Mouse (Mus musculus): ENCODE data around the gene Cyp2c66. TPM values are rescaled to one million over a fixed set of nuclear protein-coding genes. Genes with fewer than 3 reads are reported as not detected.
"Not testable (repeated sequence)": the region's sequence is repeated elsewhere in the genome, so short reads cannot be mapped to it uniquely, and the experiment has no call there.

The Cyp2c66 gene
- not detected for total RNA-seq (2021)
- long read RNA-seq = 0 reads

GRCm38 (mm10) chr19:39113644-39114043 is at the start of gene Cyp2c66:
Cyp2c66 (plus strand) TSS chr19:39113898.
- no peak for DNase-seq (ENCODE audit: low spot score in 2 of 2)

- not testable (repeated sequence) for DNase-seq (ENCODE audit: low spot score in 2 of 2)
These were observed 14.9 kb upstream of the Cyp2c66 start for GRCm38 (mm10) chr19:39098779-39099178.

- not testable (repeated sequence) for DNase-seq (ENCODE audit: low spot score in 2 of 2)
These were observed 43.1 kb downstream of the Cyp2c66 start for GRCm38 (mm10) chr19:39156836-39157235.

Other genes starting within 250 kb of the Cyp2c66 start
- 1 to 10 TPM; 4.7 to 7.9 TPM for gene Hells, start 183.0 kb upstream of the Cyp2c66 start, total RNA-seq (2021)
- under 1 TPM; 0.22 to 0.23 TPM for gene Cyp2c55, start 106.9 kb upstream of the Cyp2c66 start, total RNA-seq (2021)
- gene Cyp2c65, start 52.9 kb upstream of the Cyp2c66 start, total RNA-seq (2021) = under 1 TPM in 1 of 2 experiments, not detected in 1; 0.18 TPM
- gene Cyp2c29, start 155.5 kb downstream of the Cyp2c66 start, total RNA-seq (2021) = not detected